Mouse (Mus musculus) kidney, adult 11 months (tissue): Measurements from ENCODE around the gene G3bp2.

Experiments
- DNase-seq: peaks from one replicate; pipeline ENCODE4 v3.0.0; 2022

G3bp2 gene

DNA sequence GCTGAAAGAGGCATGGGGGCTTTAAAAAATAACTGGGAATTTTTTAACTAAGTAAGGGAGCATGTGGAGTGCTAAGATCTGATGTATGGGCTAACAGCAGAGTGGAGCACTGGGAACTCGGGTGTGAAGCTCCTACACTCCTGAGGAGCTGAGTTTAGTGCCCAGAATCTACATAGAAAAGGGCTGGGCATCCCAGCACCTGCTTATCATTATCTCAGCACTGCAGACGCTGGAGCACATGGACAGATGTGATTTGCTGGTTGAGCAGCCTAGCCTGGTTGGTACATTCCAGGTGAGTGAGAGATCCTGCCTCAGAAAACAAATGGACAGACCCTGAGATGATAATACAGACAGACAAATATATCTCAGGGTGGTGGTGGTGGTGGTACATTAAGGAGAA, 73.7 kb downstream of the G3bp2 start:
- no peak for DNase-seq

DNA sequence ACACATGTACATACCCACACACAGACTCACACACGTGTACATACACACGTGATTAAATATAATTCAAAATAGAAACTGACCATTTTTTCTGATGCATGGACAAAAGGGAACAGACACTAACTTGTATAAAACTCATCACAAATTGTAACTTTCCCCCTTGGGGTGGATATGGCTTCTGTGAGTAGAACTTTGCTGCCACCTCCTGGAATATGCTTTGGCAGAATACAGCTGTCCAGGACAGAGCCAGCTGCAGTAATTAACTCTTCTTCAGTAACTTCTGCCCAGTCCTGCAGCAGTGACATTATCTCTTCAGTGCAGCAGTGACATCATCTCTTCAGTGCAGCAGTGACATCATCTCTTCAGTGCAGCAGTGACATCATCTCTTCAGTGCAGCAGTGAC, 80.5 kb downstream of the G3bp2 start:
- DNase-seq = no peak
